Comparison of ENCODE assay signal across 16 mouse cellular contexts in genomic region chr11:63973973-63974372, GRCm38 (mm10).
"Had no signal": no experiment of that assay in that cellular context is flagged by ENCODE, and none has a peak within 500 bp of the region (broad histone marks: within the 10 kb centered on the region; RNA-seq: fewer than 3 reads in every experiment).

No protein-coding gene starts in this region.

- H3K27ac ChIP-seq: kidney, postnatal 0 days; layer of hippocampus, adult 2 months; limb, embryonic 12.5 days; liver, embryonic 13.5 days; macrophage; midbrain, embryonic 15.5 days; neural tube, embryonic 15.5 days had no signal

- H3K4me3 ChIP-seq: layer of hippocampus, adult 2 months; limb, embryonic 12.5 days; liver, embryonic 13.5 days; megakaryocyte, embryonic 14.5 days; midbrain, embryonic 15.5 days; neural tube, embryonic 15.5 days had no signal

- H3K36me3 ChIP-seq: midbrain, embryonic 15.5 days; neural tube, embryonic 15.5 days had no signal

- DNase-seq: kidney, adult 11 months; kidney, adult 9 months; kidney, postnatal 4 days; liver; liver, embryonic 13.5 days; liver, postnatal 0 days; right cerebral cortex, adult 18-20 months; thymus, postnatal 4 days had no signal

- H3K4me2 ChIP-seq: limb, embryonic 12.5 days; liver, embryonic 13.5 days; midbrain, embryonic 11.5 days; midbrain, embryonic 15.5 days; neural tube, embryonic 15.5 days had no signal

- ATAC-seq: liver, postnatal 0 days; midbrain, embryonic 15.5 days had no signal

- H3K27me3 ChIP-seq: liver, embryonic 13.5 days; megakaryocyte, embryonic 14.5 days; midbrain, embryonic 15.5 days; neural tube, embryonic 15.5 days had no signal

- H3K9ac ChIP-seq: limb, embryonic 12.5 days; liver, embryonic 13.5 days; liver, postnatal 0 days; midbrain, embryonic 15.5 days; neural tube, embryonic 15.5 days had no signal

- H3K9me3 ChIP-seq: limb, embryonic 12.5 days; liver, embryonic 13.5 days; megakaryocyte, embryonic 14.5 days; midbrain, embryonic 15.5 days; neural tube, embryonic 15.5 days had no signal
